Mouse (Mus musculus) CD4-positive naive resting alpha-beta T cell, adult 76 days (primary cell): ENCODE measurements around the gene Slmap. TPM values are rescaled to one million over a fixed set of nuclear protein-coding genes. Genes with fewer than 3 reads are reported as not detected.

Experiments used
- total RNA-seq: library from RNA; stranded (reverse); gene quantifications from one replicate; pipeline ENCODE4 v1.2.4, GENCODE M21; 2023

The Slmap gene
- total RNA-seq: 78.8 TPM

GRCm38 (mm10) chr14:26534757-26535479 is at the start of gene Slmap:
Slmap (minus strand) TSS chr14:26534931.

GRCm38 (mm10) chr14:26573556-26573955 is 38.8 kb upstream of the Slmap start, which contains the start of gene Dennd6a:
Dennd6a (plus strand) TSS chr14:26573856.

Other genes starting within 250 kb of the Slmap start
- 24.7 TPM for gene Dennd6a, start 38.9 kb upstream of the Slmap start, total RNA-seq
- 229 TPM for gene Arf4, start 103.1 kb upstream of the Slmap start, total RNA-seq
- gene Pde12, start 135.0 kb upstream of the Slmap start, total RNA-seq: 14.2 TPM
- 0.06 TPM for gene Dnah12, start 158.3 kb upstream of the Slmap start, total RNA-seq